Mouse (Mus musculus) E14TG2a.4 (cell line): ENCODE measurements at regions not wholly inside any gene's neighbourhood (a gene's known extent, or its start where the extent isn't known, plus 50 kb on each side); places are given as distances from the start of the nearest gene placed in this dataset.

Experiments used
- H3K27me3 ChIP-seq: 2 replicates; pipeline ENCODE4 v1.6.1; 2014; ENCODE audit warnings: low read length, control low read depth; ENCODE audit not compliant: insufficient read depth
- H3K36me3 ChIP-seq: 2 replicates; pipeline ENCODE4 v1.6.1; 2014; ENCODE audit warnings: low read length, control low read depth; ENCODE audit not compliant: insufficient read depth
- H3K4me1 ChIP-seq: replicated peaks from 2 replicates; pipeline ENCODE4 v1.6.1; 2014; ENCODE audit warnings: low read depth, low read length, control low read depth
- H3K4me3 ChIP-seq: replicated peaks from 2 replicates; pipeline ENCODE4 v1.5.1; 2014; ENCODE audit warnings: mild to moderate bottlenecking, low read length
- H3K9me3 ChIP-seq: 2 replicates; pipeline ENCODE4 v1.6.1; 2014; ENCODE audit warnings: low read length, control low read depth
- CTCF ChIP-seq: conservative IDR thresholded peaks from 2 replicates; pipeline ENCODE4 v1.5.1; 2014; ENCODE audit warnings: low read length
- NANOG ChIP-seq: IDR thresholded peaks from 2 replicates; pipeline ENCODE4 v1.6.1; 2014; ENCODE audit warnings: borderline replicate concordance, low read length, mixed read lengths
- POU5F1 ChIP-seq: IDR thresholded peaks from 2 replicates; pipeline ENCODE4 v1.6.1; 2014; ENCODE audit warnings: low read length, borderline replicate concordance

DNA sequence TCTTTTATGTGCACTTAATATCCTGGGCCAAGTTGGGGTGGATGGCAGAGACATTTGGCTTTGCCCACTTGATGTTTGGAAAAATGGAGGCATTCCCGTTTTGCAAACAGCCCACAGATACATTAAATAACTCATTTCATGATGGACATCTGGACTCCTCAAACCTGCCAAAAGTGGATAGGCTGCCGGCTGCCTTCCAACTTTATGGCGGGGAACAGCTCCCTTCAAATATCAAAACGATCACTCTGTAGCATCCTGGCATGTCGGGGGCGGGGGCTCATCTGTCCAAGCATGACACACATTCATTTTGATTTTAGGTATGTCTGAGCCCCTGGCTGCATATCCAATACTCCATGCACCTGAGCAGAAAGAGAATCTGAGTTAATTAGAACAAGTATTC lies 493.3 kb downstream of the Tmem114 start:
- no peak for TF ChIP-seq CTCF
- TF ChIP-seq POU5F1: no peak
- no peak for TF ChIP-seq NANOG
- Histone ChIP-seq H3K36me3 (no peaks in the 10 kb centered on the region), H3K4me3 (no peak overlapping the region), H3K27me3 (no peaks in the 10 kb centered on the region), H3K4me1 (no peaks in the 10 kb centered on the region), H3K9me3 (no peaks in the 10 kb centered on the region)

DNA sequence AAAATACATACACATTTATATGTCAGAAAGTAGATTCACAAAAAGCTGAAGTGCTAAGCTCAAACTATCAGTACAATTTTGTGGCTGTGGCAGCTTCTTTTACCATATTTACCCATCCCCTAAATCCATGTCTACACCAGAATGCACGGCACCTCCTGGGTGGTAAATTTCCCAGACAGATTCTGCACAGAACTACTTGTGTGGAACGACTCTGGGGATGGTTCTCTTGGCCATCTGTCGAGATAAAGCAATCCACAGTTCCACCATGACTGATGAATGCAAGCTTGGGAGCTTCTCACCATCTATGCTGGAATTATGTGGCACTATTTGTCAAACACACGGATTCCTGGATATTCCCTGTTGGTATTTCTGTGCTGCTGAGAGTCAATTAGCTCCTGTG lies 495.8 kb downstream of the Tmem114 start:
- Histone ChIP-seq H3K27me3 (no peaks in the 10 kb centered on the region), H3K36me3 (no peaks in the 10 kb centered on the region), H3K4me3 (no peak overlapping the region), H3K9me3 (no peaks in the 10 kb centered on the region), H3K4me1 (no peaks in the 10 kb centered on the region)
- TF ChIP-seq POU5F1 (no peak), NANOG (no peak), CTCF (no peak)

DNA sequence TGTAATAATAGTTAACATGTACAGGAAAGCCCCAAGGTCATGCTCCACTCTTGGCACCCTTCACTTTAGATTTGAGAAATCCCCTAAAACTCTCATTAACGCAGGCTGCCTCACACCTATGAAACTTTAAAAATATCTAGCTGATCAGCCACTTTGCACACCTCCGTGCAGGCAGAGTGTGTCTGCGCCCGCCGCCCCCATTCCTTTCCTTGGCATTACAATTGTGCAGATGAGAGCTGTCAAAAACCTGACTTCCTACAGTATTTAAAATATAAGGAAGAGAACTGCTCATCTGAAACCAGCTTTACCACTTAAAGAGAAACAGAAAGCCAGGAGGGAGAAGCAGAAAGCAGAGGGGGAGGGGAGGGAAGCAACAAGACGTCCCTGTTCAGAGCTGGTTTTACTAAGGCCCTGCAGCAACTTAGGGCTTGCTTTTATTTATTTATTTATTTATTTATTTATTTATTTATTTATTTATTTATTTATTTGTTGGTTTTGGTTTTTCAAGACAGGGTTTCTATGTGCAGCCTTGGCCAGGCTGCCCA lies 496.5 kb downstream of the Tmem114 start:
- Histone ChIP-seq H3K36me3 (no peaks in the 10 kb centered on the region), H3K4me3 (no peak overlapping the region), H3K9me3 (no peaks in the 10 kb centered on the region), H3K27me3 (no peaks in the 10 kb centered on the region), H3K4me1 (no peaks in the 10 kb centered on the region)
- no peak for TF ChIP-seq NANOG
- no peak for TF ChIP-seq POU5F1
- no peak for TF ChIP-seq CTCF

GRCm38 (mm10) chr16:7927756-7928155 lies 497.2 kb downstream of the Tmem114 start:
- Histone ChIP-seq H3K9me3 (no peaks in the 10 kb centered on the region), H3K36me3 (no peaks in the 10 kb centered on the region), H3K4me3 (no peak overlapping the region), H3K4me1 (no peaks in the 10 kb centered on the region), H3K27me3 (no peaks in the 10 kb centered on the region)
- TF ChIP-seq NANOG (no peak), CTCF (no peak), POU5F1 (no peak)

- Histone ChIP-seq H3K36me3 (no peaks in the 10 kb centered on the region), H3K27me3 (no peaks in the 10 kb centered on the region), H3K4me3 (no peak overlapping the region), H3K9me3 (no peaks in the 10 kb centered on the region), H3K4me1 (no peaks in the 10 kb centered on the region)
- TF ChIP-seq CTCF (no peak), NANOG (no peak), POU5F1 (no peak)
Measured at GRCm38 (mm10) chr16:7895786-7896185, 529.1 kb downstream of the Tmem114 start.

GRCm38 (mm10) chr16:7892799-7893198 lies 532.1 kb downstream of the Tmem114 start:
- H3K27me3 ChIP-seq: no peaks in the 10 kb centered on the region
- no peak for TF ChIP-seq NANOG
- no peak for TF ChIP-seq CTCF
- no peak for TF ChIP-seq POU5F1
- no peaks in the 10 kb centered on the region for H3K9me3 ChIP-seq
- H3K4me1 ChIP-seq: no peaks in the 10 kb centered on the region
- no peak overlapping the region for H3K4me3 ChIP-seq
- no peaks in the 10 kb centered on the region for H3K36me3 ChIP-seq

GRCm38 (mm10) chr16:7863406-7863805 lies 561.5 kb downstream of the Tmem114 start:
- no peaks in the 10 kb centered on the region for H3K9me3 ChIP-seq
- H3K36me3 ChIP-seq: no peaks in the 10 kb centered on the region
- no peak for TF ChIP-seq POU5F1
- H3K4me3 ChIP-seq: no peak overlapping the region
- H3K4me1 ChIP-seq: no peaks in the 10 kb centered on the region
- H3K27me3 ChIP-seq: no peaks in the 10 kb centered on the region

- Histone ChIP-seq H3K36me3 (no peaks in the 10 kb centered on the region), H3K27me3 (no peaks in the 10 kb centered on the region), H3K9me3 (no peaks in the 10 kb centered on the region), H3K4me1 (no peaks in the 10 kb centered on the region), H3K4me3 (no peak overlapping the region)
- TF ChIP-seq CTCF: no peak
- TF ChIP-seq NANOG: no peak
- TF ChIP-seq POU5F1: no peak
Measured at GRCm38 (mm10) chr16:7839139-7839538, 585.8 kb downstream of the Tmem114 start.

DNA sequence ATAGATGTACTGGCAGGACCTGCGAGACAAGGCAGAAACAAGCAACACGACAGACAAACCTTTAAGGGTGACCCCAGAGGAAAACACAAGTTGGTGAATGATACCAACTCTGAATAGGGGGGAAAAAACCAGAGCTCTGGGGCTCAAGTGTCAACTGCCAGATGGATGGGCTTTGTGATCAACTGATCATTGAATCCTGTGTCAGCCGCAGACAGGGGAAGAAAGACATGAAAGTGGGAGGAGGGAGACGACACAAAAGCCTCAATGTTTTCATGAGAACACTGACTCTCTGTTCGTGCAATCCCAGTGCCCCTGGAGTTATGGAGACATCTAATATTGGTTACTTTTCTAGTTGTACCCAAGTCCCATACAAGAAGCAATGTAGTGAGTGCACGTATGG lies 593.8 kb downstream of the Tmem114 start:
- no peak overlapping the region for H3K4me3 ChIP-seq

More for the DNA sequence above, 593.8 kb downstream of the Tmem114 start:
- Histone ChIP-seq H3K27me3 (no peaks in the 10 kb centered on the region), H3K9me3 (no peaks in the 10 kb centered on the region), H3K36me3 (no peaks in the 10 kb centered on the region), H3K4me1 (no peaks in the 10 kb centered on the region)
- TF ChIP-seq POU5F1: no peak
- no peak for TF ChIP-seq NANOG
- TF ChIP-seq CTCF: no peak
